Mouse (Mus musculus): ENCODE data around the gene Ctdspl.
A peak's percentile ranks its signal among the peaks of the same experiment; 100 is the strongest.

The Ctdspl gene

DNA sequence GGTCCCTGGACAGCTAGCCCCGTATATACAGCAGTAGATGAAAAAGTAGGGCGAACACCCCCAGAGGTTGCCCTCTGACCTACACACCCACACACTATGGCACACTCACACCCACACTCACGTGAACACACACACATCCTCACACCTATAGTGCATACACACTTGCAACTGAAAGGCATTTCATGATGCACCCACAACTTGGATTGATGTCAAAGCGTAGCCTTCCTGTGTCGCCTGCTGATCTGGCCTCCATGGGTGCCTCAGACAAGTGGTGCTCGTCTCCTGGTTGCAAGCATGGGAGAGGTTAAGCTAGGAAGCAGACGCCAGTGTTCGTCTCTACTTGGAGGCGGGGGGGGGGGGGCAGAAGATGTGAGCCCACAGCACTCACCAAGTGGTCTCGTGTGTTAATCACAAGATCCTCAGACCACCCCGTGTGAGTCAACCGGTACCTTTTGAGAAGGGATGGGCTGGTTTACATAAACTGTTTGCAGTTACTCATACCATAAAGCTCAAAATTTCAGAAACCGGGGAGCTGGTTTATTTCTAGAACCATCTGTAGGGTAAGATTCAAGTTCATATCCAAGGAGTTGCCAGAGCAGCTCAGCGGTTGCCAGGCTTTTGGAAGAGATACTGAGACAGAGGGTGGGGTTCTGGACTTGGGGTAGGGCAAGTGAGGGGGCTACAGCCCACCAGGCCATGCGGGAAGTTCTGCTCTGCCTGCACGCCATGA is 27.4 kb downstream of the Ctdspl start:
- H3K36me3 ChIP-seq (ENCODE audit: insufficient read depth, low read length): no peaks in the 10 kb centered on the region
- no peaks in the 10 kb centered on the region; the same call in 1 of the 2 replicates for H3K27me3 ChIP-seq (ENCODE audit: insufficient read depth, low read length)
- no peak overlapping the region for H3K4me3 ChIP-seq (replicated peaks; ENCODE audit: low read length)
- H3K4me1 ChIP-seq (replicated peaks; ENCODE audit: low read depth, low read length): peaks cover 24% of the 10 kb centered on the region
- no peak for TF ChIP-seq POU5F1 (IDR thresholded peaks at IDR 0.05; ENCODE audit: borderline replicate concordance, low read length)
- TF ChIP-seq CTCF (conservative IDR thresholded peaks at IDR 0.05; ENCODE audit: low read length): no peak
- TF ChIP-seq NANOG (IDR thresholded peaks at IDR 0.05; ENCODE audit: borderline replicate concordance, low read length): no peak
- H3K9me3 ChIP-seq (ENCODE audit: low read length): no peaks in the 10 kb centered on the region

DNA sequence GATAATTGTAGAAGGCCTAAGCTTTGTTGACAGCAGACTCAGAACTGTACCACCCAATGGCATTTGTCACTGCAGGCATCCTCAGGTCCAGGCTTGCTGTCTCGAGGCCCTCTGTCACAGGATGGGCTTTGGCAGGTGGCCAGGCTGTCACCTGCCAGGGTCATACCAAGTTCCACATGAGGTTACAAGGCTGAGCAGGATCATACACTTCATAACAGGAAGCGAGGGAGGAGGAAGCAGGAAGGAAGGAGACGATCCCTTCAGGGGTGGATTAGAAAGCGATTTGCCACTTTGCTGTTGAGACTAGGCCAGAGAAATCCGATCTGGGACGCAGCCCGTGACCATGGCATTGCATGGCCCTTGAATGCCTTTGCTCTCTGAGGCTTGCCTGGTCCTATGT is 32.5 kb downstream of the Ctdspl start:
- Histone ChIP-seq H3K4me3 (replicated peaks; ENCODE audit: low read length) (no peak overlapping the region), H3K27me3 (ENCODE audit: insufficient read depth, low read length) (no peaks in the 10 kb centered on the region), H3K36me3 (ENCODE audit: insufficient read depth, low read length) (no peaks in the 10 kb centered on the region), H3K4me1 (replicated peaks; ENCODE audit: low read depth, low read length) (peaks cover 18% of the 10 kb centered on the region), H3K9me3 (ENCODE audit: low read length) (no peaks in the 10 kb centered on the region)
- no peak for TF ChIP-seq POU5F1 (IDR thresholded peaks at IDR 0.05; ENCODE audit: borderline replicate concordance, low read length)
- no peak for TF ChIP-seq NANOG (IDR thresholded peaks at IDR 0.05; ENCODE audit: borderline replicate concordance, low read length)
- TF ChIP-seq CTCF (conservative IDR thresholded peaks at IDR 0.05; ENCODE audit: low read length): no peak

DNA sequence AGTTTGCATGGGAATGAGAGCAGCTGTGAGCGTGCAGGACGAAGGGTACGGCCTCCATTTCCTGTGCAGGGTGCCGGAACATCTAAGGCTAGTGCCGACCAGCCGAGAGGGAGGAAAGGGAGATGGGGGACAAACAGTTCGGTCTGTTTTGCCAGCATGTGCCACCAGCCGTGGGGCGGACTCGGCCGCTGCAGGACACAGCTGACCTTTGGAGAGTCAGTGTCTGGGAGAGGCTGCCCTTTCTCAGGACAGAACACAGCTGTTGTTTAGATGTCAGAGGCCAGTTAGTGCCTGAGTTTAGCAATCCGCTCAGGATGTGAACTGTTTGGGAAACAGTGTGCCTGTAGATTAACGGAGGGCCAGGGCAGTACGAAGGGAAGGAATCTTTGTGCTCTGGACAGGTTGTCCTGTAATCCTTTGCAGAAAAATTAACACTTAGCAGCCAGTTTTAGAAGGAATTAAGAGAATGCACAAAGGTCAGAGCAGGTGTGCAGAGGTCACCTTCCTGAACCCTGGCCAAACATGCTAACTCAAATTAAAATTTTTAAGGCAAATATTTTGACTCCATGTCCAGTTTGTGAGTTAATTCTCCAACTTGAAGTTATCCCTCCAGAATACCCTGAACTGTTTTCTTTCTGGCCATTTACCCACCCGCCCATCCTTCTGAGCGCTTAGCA is 34.3 kb downstream of the Ctdspl start:
- no peak for TF ChIP-seq CTCF (conservative IDR thresholded peaks at IDR 0.05; ENCODE audit: low read length)
- H3K4me1 ChIP-seq (replicated peaks; ENCODE audit: low read depth, low read length): peaks cover 18% of the 10 kb centered on the region
- no peaks in the 10 kb centered on the region for H3K36me3 ChIP-seq (ENCODE audit: insufficient read depth, low read length)
- H3K27me3 ChIP-seq (ENCODE audit: insufficient read depth, low read length): no peaks in the 10 kb centered on the region
- H3K4me3 ChIP-seq (replicated peaks; ENCODE audit: low read length): peak overlapping the region; percentile 53
- H3K9me3 ChIP-seq (ENCODE audit: low read length): no peaks in the 10 kb centered on the region

DNA sequence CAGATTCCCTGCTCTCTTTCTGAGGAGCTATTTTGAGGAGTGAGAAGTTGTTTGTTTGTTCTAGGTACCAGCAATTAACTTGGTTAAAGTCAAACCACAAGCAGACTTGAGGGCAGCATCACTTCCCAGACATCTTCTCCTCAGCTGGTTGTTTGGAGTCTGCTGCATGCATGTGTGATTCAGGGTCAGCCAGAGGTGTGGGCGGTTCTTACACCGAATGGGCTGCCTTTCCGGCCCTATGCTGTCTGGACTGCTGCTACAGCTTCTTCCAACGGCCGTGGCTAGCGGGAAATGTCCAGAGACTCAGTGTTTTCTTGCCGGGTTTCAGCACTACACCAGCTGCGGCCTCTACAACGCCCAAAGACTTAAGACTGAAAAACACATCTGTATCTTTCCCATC is 36.9 kb downstream of the Ctdspl start:
- H3K4me1 ChIP-seq (replicated peaks; ENCODE audit: low read depth, low read length): peaks cover 12% of the 10 kb centered on the region
- no peak for TF ChIP-seq CTCF (conservative IDR thresholded peaks at IDR 0.05; ENCODE audit: low read length)
- TF ChIP-seq NANOG (IDR thresholded peaks at IDR 0.05; ENCODE audit: borderline replicate concordance, low read length): no peak
- TF ChIP-seq POU5F1 (IDR thresholded peaks at IDR 0.05; ENCODE audit: borderline replicate concordance, low read length): no peak
- no peaks in the 10 kb centered on the region for H3K27me3 ChIP-seq (ENCODE audit: insufficient read depth, low read length)
- H3K36me3 ChIP-seq (ENCODE audit: insufficient read depth, low read length): no peaks in the 10 kb centered on the region
- no peak overlapping the region for H3K4me3 ChIP-seq (replicated peaks; ENCODE audit: low read length)
- no peaks in the 10 kb centered on the region for H3K9me3 ChIP-seq (ENCODE audit: low read length)

DNA sequence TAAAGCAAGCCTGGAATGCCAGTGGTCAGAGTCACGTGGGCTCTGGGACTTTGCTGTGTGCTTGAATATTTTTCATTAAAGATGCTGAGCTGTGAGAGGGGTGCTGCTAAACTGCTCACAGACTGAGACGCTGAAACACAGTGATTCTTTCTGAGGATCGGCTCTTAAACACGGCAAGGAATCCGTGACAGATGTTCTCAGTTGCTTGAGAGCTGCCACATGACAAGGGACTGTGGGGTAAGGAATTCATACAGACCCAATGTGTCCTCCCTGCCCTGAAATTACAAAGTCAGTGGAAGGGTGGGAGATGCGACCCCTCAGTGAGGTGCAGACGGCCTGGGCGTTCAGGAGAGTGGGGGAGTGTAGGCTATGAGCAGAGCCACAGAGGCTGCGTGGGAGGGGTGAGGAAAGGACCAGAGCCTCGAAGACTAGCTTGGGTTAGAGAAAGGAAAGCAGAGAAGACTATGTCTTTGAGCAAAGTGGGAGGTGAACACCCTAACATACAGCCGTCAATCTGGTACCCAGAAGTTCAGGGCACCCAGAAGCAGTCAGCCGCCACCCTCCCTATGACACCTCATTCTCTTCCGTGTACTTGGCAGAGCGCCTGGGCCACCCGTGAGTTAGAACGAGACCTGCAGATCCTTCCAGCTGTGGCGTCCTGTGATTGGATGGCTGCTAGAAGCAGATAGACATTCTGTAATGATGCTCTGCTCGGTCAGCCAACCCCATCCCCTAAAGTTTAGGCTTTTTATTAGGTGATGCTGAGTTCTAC is 38.2 kb downstream of the Ctdspl start:
- no peaks in the 10 kb centered on the region for H3K36me3 ChIP-seq (ENCODE audit: insufficient read depth, low read length)
- no peaks in the 10 kb centered on the region for H3K27me3 ChIP-seq (ENCODE audit: insufficient read depth, low read length)
- TF ChIP-seq POU5F1 (IDR thresholded peaks at IDR 0.05; ENCODE audit: borderline replicate concordance, low read length) (no peak), NANOG (IDR thresholded peaks at IDR 0.05; ENCODE audit: borderline replicate concordance, low read length) (no peak), CTCF (conservative IDR thresholded peaks at IDR 0.05; ENCODE audit: low read length) (no peak)
- H3K4me1 ChIP-seq (replicated peaks; ENCODE audit: low read depth, low read length): peaks cover 15% of the 10 kb centered on the region
- no peaks in the 10 kb centered on the region for H3K9me3 ChIP-seq (ENCODE audit: low read length)
- H3K4me3 ChIP-seq (replicated peaks; ENCODE audit: low read length): no peak overlapping the region

DNA sequence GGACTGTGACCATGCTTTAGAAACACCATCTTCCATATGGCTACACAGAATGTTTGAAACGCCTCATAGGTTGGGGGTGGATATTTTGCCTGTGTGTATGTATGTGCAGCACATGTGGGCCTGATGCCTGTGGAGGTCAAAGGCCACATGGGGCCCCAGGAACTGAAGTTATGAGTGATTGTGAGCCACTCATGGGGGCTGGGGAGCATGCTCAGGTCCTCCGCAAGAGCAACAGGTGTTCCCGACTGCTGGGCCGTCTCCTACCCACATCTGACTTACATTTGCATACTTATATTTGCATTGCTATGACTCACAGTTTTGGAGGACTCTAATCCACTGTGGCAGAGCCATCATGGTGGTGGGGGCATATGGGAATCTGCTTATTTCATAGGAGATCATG is 43.6 kb downstream of the Ctdspl start:
- Histone ChIP-seq H3K9me3 (ENCODE audit: low read length) (peaks cover 3% of the 10 kb centered on the region), H3K4me1 (replicated peaks; ENCODE audit: low read depth, low read length) (peaks cover 4% of the 10 kb centered on the region; the same call in 1 of the 2 replicates), H3K4me3 (replicated peaks; ENCODE audit: low read length) (no peak overlapping the region), H3K36me3 (ENCODE audit: insufficient read depth, low read length) (no peaks in the 10 kb centered on the region), H3K27me3 (ENCODE audit: insufficient read depth, low read length) (peaks cover 9% of the 10 kb centered on the region; the same call in 1 of the 2 replicates)
- TF ChIP-seq CTCF (conservative IDR thresholded peaks at IDR 0.05; ENCODE audit: low read length) (no peak), POU5F1 (IDR thresholded peaks at IDR 0.05; ENCODE audit: borderline replicate concordance, low read length) (no peak), NANOG (IDR thresholded peaks at IDR 0.05; ENCODE audit: borderline replicate concordance, low read length) (no peak)

DNA sequence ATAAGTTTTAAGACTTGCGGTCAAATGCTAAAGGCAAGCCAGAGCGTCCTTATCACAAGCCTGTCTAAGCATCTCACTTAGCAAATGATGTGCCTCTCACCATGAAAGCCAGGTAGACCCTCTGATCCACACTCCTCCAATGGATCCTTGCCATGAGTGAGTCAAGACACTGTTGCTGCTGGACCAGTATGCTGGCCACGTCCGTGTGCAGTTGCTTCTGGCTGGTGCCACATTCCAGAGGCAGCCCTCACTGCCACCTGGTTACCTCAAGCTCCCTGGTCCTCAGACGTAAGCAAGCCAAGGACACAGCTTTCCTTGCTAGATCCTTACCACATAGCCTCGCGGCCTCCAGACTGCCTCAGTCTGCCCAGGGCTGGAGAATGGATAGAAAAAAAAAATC is 46.8 kb downstream of the Ctdspl start:
- Histone ChIP-seq H3K9me3 (ENCODE audit: low read length) (peaks cover 3% of the 10 kb centered on the region), H3K27me3 (ENCODE audit: insufficient read depth, low read length) (peaks cover 23% of the 10 kb centered on the region), H3K36me3 (ENCODE audit: insufficient read depth, low read length) (no peaks in the 10 kb centered on the region), H3K4me1 (replicated peaks; ENCODE audit: low read depth, low read length) (peaks cover 25% of the 10 kb centered on the region), H3K4me3 (replicated peaks; ENCODE audit: low read length) (no peak overlapping the region)
- no peak for TF ChIP-seq NANOG (IDR thresholded peaks at IDR 0.05; ENCODE audit: borderline replicate concordance, low read length)
- TF ChIP-seq POU5F1 (IDR thresholded peaks at IDR 0.05; ENCODE audit: borderline replicate concordance, low read length): no peak
- no peak for TF ChIP-seq CTCF (conservative IDR thresholded peaks at IDR 0.05; ENCODE audit: low read length)

DNA sequence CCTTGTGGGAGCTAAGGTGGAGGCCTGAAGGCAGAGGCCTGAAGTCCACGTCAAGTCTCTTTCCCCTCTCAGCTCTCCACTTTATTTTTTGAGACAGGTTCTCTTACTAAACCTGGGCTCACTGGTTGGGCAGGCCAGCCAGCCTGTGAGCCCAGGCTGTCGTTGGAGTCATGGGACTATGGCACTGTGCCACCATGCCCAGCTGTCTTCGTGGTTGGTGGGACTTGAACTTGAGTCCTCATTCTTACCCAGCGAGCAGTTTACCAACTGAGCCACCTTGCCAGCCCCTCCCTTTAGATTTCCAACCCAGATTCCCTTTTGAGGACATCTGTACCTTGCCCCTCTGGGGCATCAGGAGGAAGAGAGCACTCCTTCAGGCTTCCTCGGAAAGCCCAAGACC is 47.3 kb downstream of the Ctdspl start:
- peaks cover 3% of the 10 kb centered on the region for H3K9me3 ChIP-seq (ENCODE audit: low read length)
- peaks cover 29% of the 10 kb centered on the region for H3K4me1 ChIP-seq (replicated peaks; ENCODE audit: low read depth, low read length)
- no peaks in the 10 kb centered on the region for H3K36me3 ChIP-seq (ENCODE audit: insufficient read depth, low read length)
- TF ChIP-seq CTCF (conservative IDR thresholded peaks at IDR 0.05; ENCODE audit: low read length) (no peak), POU5F1 (IDR thresholded peaks at IDR 0.05; ENCODE audit: borderline replicate concordance, low read length) (no peak), NANOG (IDR thresholded peaks at IDR 0.05; ENCODE audit: borderline replicate concordance, low read length) (no peak)
- no peak overlapping the region for H3K4me3 ChIP-seq (replicated peaks; ENCODE audit: low read length)
- H3K27me3 ChIP-seq (ENCODE audit: insufficient read depth, low read length): peaks cover 23% of the 10 kb centered on the region

Measured in E14TG2a.4 (cell line).